Mouse (Mus musculus): ENCODE data around the gene Cnr1. TPM values are rescaled to one million over a fixed set of nuclear protein-coding genes. Genes with fewer than 3 reads are reported as not detected.

Cnr1 gene
- total RNA-seq, 2 experiments from 2014 or later, result 120 to 127 TPM

DNA sequence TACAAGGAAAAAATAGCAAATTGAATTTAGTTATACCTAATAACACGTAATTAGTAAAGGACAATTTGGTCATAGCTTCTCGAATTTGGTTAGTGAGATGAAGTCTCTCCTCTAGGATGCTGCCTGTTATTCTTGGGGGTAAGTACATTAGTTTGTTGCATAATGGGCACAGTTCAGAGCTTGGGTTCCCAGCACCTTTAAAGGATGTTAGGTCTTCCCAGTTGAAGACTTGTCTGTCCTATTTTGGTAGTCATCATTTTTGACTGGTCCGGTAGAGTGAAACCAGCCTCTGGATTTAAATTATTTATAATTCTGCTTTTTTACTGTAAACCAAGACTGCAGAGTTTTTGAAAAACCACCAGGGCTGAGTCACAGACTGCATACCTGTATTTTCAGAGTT lies 3.3 kb downstream of the Cnr1 start:
- no peak for DNase-seq (ENCODE audit: low spot score in 2 of 2)
- intact Hi-C loops (cut with DNase I), result loop anchor here (5.0 to 10.0 kb wide), 3 partner anchors 190 to 533 kb away; no protein-coding TSS in a partner anchor

DNA sequence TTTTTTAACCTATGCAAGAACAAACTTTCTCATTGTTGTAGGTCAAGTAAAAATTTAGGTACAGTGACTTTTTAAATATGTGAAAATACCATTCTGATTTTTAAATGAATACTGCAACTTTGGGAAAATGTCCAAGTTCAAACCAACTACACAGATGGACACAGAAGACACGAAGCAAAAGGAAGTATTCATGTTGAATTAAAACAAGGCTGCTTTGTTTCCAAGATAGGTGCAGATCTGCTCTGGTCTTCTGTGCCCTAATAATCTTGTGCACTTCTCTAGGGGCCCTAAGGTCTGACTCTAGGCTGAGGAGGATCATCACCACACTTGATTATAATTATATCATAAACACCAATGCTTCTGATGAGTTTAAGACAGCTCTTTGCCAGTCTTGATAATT lies 4.1 kb downstream of the Cnr1 start:
- no peak for DNase-seq (ENCODE audit: low spot score in 2 of 2)

DNA sequence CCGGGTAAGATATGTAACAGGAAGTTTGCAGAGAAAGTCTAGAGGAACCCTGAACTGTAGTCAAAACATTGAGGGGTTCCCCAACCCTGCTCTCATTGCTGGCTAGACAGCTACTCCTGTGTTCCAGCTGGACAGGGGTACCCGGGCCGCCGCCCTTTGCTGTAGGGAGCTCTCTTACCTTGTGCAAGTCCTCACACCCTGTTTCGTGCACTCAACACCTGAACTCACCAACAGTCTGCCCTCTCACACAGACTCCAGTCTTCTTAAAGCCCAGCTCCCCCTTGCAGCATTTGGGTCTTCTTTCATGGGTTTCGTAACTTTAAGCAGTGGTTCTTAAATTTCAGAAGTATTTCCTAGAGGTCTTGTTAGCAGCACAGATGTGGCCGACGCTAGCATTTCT lies 7.0 kb downstream of the Cnr1 start:
- no peak for DNase-seq (ENCODE audit: low spot score in 2 of 2)
- intact Hi-C loops (cut with DNase I), result no loop called here

More for the DNA sequence above, 4.1 kb downstream of the Cnr1 start:
- intact Hi-C loops (cut with DNase I), result loop anchor here (5.0 to 10.0 kb wide), 3 partner anchors 191 to 534 kb away; no protein-coding TSS in a partner anchor

DNA sequence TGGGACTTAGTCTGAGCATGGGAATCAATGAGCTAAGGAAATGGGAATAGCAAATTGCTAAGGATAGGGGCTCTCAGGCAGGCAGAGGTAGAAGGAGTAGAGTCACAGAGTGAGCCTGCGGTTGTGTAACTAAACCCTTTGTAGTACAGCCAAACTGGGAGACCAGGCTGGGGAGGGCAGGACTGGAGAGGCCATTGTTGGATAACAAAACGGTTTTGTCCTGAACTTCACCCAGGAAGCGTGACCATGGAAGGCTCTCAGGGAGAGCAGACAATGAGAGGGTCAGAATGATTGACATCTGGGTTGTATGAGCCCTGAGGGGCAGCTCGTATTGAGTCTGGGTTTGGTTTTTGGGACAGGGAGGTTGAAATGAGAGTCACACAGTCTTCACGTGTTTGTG lies 17.2 kb downstream of the Cnr1 start:
- DNase-seq (ENCODE audit: low spot score in 2 of 2), result no peak
- intact Hi-C loops (cut with DNase I), result no loop called here

DNA sequence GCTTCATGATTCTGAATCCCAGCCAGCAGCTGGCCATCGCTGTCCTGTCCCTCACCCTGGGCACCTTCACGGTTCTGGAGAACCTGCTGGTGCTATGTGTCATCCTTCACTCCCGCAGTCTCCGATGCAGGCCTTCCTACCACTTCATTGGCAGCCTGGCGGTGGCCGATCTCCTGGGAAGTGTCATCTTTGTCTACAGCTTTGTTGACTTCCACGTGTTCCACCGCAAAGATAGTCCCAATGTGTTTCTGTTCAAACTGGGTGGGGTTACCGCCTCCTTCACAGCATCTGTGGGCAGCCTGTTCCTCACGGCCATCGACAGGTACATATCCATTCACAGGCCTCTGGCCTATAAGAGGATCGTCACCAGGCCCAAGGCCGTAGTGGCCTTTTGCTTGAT lies 19.5 kb downstream of the Cnr1 start:
- no peak for DNase-seq (ENCODE audit: low spot score in 2 of 2)
- intact Hi-C loops (cut with DNase I), result no loop called here

DNA sequence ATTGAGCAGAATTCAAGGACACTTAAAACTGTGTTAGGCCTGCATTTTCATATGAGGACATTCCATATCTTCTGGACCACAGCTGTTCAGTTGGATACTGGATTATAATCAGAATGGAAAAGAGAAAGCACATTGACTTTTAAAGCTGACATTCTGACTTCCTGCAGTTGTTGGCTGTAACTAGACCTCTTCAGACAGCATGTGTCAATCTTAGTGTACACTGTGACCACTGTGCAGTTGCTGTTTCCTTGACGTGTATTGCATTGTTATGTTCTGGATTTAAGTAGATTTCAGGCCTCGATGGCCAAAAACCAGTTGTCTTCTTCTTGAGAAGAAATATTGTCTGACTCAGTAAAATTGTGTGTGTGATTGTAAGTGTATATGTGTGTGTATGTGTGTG lies 21.3 kb downstream of the Cnr1 start:
- DNase-seq (ENCODE audit: low spot score in 2 of 2), result no peak
- intact Hi-C loops (cut with DNase I), result no loop called here

DNA sequence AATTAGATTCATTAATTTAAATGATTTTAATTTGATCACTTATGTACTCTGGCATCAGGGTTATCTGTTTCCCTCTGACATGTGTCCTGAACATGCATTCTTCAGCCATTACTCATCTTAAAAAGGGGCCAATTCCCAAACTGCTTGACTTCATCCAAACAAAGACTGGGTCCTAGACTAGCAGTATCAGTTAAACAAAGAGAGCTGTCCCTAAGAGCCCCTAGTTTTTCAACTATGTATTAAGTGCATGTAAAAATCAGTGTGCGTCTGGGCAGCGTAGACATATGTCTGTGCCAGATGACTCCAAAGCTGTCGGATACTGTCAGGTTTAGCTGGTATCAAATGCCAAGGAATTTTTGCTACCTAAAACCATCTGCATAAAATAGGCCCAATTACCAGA lies 23.2 kb downstream of the Cnr1 start:
- DNase-seq (ENCODE audit: low spot score in 2 of 2), result no peak
- intact Hi-C loops (cut with DNase I), result no loop called here

DNA sequence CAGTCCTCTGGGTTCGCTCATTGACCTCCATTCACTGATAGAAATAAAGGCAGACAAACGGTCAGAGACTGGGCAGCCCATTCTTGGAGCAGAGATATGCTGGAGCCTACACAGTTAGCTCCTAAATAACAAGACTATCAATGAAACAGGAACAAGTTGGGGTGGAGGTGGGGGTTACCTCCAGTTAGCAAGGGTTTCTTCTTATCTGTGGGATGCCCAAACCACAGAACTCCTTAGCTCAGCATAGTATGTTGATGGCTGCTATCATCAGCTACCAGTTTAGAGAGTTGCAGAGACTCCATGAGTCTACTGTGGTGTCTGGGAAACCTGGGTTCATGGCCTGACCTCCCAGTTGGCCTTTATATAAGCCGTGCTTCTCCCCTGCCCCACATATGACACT lies 33.0 kb downstream of the Cnr1 start:
- intact Hi-C loops (cut with DNase I), result no loop called here
- DNase-seq (ENCODE audit: low spot score in 2 of 2), result no peak

DNA sequence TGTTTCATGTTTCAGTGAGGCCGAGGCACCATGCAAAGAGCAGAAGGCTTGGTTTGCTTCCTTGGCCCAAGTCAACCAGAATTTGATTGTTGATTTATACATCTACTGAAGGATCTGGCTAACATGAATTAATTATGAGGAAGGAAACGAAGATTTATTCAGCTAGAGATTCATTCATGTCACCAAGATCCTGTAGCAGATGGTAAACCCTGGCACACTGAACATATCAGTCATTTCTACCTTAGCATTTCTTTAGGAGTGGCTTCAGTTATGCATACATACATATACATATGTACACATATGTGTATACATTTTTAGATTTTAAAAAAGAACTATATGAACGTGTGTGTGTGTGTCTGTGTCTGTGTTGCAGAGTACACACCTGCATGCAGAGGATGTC lies 34.1 kb downstream of the Cnr1 start:
- DNase-seq (ENCODE audit: low spot score in 2 of 2), result no peak
- intact Hi-C loops (cut with DNase I), result no loop called here

DNA sequence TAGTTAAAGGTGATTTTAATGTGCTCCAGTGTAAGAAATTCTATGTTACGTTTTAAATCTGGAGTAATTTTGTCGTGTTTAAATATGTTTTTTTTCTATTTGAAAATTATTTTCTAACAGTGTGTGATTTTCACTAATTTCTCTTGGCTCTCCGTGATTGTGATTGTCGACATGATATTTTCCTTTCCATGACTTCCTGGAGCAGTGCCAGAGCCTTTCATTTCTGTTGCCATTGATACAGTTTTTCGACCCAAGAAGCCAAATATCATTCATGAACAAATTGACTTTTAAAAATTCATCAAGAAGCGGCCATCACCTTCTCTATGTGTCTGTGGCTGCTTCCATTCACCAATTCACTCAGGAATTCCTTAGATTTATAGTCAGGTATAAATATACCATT lies 35.4 kb downstream of the Cnr1 start:
- intact Hi-C loops (cut with DNase I), result no loop called here
- no peak for DNase-seq (ENCODE audit: low spot score in 2 of 2)

DNA sequence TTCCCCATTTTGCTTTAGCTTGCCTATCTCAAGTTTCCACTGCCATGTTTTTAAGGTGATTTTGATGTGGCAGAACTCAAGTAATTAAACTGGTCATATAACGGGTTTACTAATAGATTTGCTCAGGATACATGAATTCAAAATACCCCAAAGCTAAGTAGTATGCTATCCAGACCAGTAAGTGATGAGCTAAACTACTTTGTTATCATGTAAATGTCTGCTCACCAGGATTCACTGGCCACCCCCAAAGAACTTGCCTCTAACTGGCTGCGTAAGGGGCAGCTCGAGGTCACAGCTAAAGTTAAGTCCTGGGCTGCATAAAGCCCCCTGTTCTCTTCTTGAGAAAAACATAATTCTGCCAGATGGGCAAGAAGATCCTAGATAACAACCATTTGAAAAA lies 46.3 kb downstream of the Cnr1 start:
- intact Hi-C loops (cut with DNase I), result no loop called here

DNA sequence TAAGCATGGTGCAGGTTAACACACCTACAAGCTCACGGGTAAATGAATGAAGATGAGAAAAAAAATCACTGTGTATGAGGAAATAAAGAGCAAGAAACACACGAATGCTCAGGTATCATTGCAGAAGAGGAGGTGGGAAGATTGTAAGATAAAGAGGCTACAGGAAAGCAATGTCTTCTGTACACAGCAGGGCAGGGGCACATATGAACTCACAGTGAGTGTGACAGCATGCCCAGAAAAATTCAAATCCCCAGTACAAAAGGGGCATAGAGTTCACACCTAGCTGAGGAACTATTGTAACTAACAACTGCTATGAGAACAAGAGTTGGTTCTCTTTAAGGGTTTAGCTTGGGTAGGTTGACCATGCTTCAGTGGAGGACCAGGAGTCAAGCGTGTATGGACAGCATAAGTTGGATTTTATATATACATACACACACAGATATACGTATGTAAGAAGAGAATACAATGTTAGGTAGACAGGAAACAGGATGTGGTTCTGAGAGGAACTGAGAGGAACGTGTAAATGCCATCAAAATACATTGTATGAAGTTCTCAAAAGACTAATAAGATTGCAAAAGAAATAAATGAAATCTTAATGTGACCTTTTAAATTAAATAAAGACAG lies 64.2 kb downstream of the Cnr1 start:
- DNase-seq (ENCODE audit: low spot score in 2 of 2), result no peak
- intact Hi-C loops (cut with DNase I), result no loop called here

More for the DNA sequence above, 46.3 kb downstream of the Cnr1 start:
- no peak for DNase-seq (ENCODE audit: low spot score in 2 of 2)

DNA sequence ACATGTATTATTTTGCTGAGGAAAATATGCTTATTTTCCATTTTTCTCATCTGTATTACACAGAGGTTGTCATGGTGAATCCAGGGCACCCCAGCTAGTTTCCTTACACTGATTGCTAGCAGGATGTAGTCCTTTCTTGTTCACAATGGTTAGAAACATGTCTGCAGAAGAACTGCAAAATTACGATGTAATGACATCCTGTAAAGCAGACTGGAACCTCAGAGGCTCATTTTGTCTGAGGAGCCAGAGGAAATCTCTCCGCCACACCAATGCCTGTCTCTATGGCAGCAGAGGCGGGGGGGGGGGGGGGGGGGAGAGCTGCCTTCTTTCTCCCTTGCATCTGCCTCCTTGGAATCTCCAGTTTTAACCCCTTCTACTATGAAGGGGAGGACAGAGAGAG lies 68.3 kb downstream of the Cnr1 start:
- DNase-seq (ENCODE audit: low spot score in 2 of 2), result no peak
- intact Hi-C loops (cut with DNase I), result no loop called here

DNA sequence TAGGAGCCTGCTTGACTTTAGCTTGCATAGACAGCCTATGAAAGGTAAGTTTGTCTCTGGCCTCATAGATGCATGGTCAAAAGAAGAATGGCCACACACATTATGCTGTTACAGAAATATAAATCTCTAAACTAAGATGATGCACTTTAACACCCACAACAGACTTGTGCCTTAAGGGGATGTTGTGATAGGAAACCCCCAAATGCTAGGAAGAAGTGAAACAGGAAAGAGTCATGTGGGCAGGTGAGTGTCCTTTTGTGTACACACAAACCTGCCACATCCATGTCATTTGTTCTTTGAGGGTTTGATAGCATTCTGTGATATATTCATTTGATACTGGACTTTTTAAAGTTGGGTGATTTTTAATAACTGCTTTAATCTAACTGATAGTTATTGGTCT lies 72.0 kb downstream of the Cnr1 start:
- intact Hi-C loops (cut with DNase I), result no loop called here
- DNase-seq (ENCODE audit: low spot score in 2 of 2), result no peak

Other genes starting within 250 kb of the Cnr1 start
- gene Spaca1, start 125.6 kb downstream of the Cnr1 start, total RNA-seq (2021), result not detected